Mouse (Mus musculus) CH12.LX (cell line): ENCODE data around the gene Fam171a1. TPM values are rescaled to one million over a fixed set of nuclear protein-coding genes. Genes with fewer than 3 reads are reported as not detected.

Source experiments
- DNase-seq: peaks from one replicate; pipeline ENCODE4 v3.0.0-alpha.2; 2013; ENCODE audit errors: extremely low read depth
- H3K27ac ChIP-seq: 2 replicates; pipeline ENCODE4 v1.5.1; 2012; ENCODE audit warnings: low read depth, mild to moderate bottlenecking, control low read depth, moderate library complexity; ENCODE audit not compliant: insufficient read depth
- H3K27me3 ChIP-seq: replicated peaks from 2 replicates; pipeline ENCODE3; 2012; ENCODE audit warnings: inconsistent platforms
- H3K36me3 ChIP-seq, 2 experiments: replicated peaks in 1 of 2; 2 replicates each; pipeline versions ENCODE3 to v1.6.1; 2012; ENCODE audit warnings: inconsistent platforms in 1 of 2, low read length in 1 of 2, mild to moderate bottlenecking in 1 of 2, mixed read lengths in 1 of 2, moderate library complexity in 1 of 2; ENCODE audit not compliant: control insufficient read depth in 1 of 2, insufficient read depth in 1 of 2
- H3K4me1 ChIP-seq, 2 experiments: 2 replicates each; pipeline ENCODE4 v1.6.1; 2012; ENCODE audit warnings: inconsistent platforms in 1 of 2, moderate library complexity in 1 of 2; ENCODE audit not compliant: insufficient read depth in 2 of 2, control insufficient read depth in 1 of 2
- H3K4me2 ChIP-seq: 2 replicates; pipeline ENCODE4 v1.6.1; 2012; ENCODE audit warnings: low read depth, mild to moderate bottlenecking, control low read depth; ENCODE audit not compliant: poor library complexity, insufficient read depth, severe bottlenecking
- H3K4me3 ChIP-seq, 3 experiments: fragments of 150-350 bp in 1 of 3; sonication (generic) in 1 of 3; replicated peaks in 1 of 3; 2 replicates each; pipeline versions ENCODE3 to v1.5.1; 2011 to 2012; ENCODE audit warnings: low read depth in 2 of 3, low read length in 2 of 3, mild to moderate bottlenecking in 2 of 3, moderate library complexity in 2 of 3, control low read depth in 1 of 3, improper control_type of control experiment in 1 of 3, inconsistent platforms in 1 of 3, mixed read lengths in 1 of 3; ENCODE audit not compliant: poor library complexity in 1 of 3
- H3K79me2 ChIP-seq: replicated peaks from 2 replicates; pipeline ENCODE4 v1.6.1; 2012; ENCODE audit warnings: mild to moderate bottlenecking, moderate library complexity; ENCODE audit not compliant: control insufficient read depth, poor library complexity, insufficient read depth, severe bottlenecking; ENCODE audit errors: extremely low read depth
- H3K9ac ChIP-seq: 2 replicates; pipeline ENCODE4 v1.6.1; 2012; ENCODE audit warnings: low read depth, mild to moderate bottlenecking, control low read depth, moderate library complexity; ENCODE audit not compliant: insufficient read depth
- H3K9me3 ChIP-seq: replicated peaks from 2 replicates; pipeline ENCODE3; 2012; ENCODE audit warnings: low read length, inconsistent platforms, mixed read lengths
- CHD1 ChIP-seq: IDR thresholded peaks from 2 replicates; pipeline ENCODE4 v1.6.1; 2012; ENCODE audit warnings: low read depth, low read length, improper control_type of control experiment, inconsistent platforms
- CTCF ChIP-seq, 2 experiments: IDR thresholded peaks in 1 of 2; conservative IDR thresholded peaks in 1 of 2; 2 replicates each; pipeline ENCODE4 v1.5.1; 2011 to 2012; ENCODE audit warnings: low read depth in 2 of 2, low read length in 2 of 2, improper control_type of control experiment in 1 of 2, inconsistent platforms in 1 of 2, mild to moderate bottlenecking in 1 of 2, moderate library complexity in 1 of 2
- E2F4 ChIP-seq: IDR thresholded peaks from 2 replicates; pipeline ENCODE4 v1.6.1; 2011; ENCODE audit warnings: low read depth, low read length, improper control_type of control experiment; ENCODE audit not compliant: insufficient replicate concordance
- EP300 ChIP-seq: IDR thresholded peaks from 2 replicates; pipeline ENCODE4 v1.6.1; 2011; ENCODE audit warnings: low read length, improper control_type of control experiment
- MAFK ChIP-seq: IDR thresholded peaks from 2 replicates; pipeline ENCODE4 v1.6.1; 2011; ENCODE audit warnings: low read length, improper control_type of control experiment; ENCODE audit not compliant: insufficient replicate concordance
- MAX ChIP-seq: IDR thresholded peaks from 2 replicates; pipeline ENCODE4 v1.6.1; 2011; ENCODE audit warnings: low read length, improper control_type of control experiment
- MAZ ChIP-seq: IDR thresholded peaks from 2 replicates; pipeline ENCODE4 v1.6.1; 2012; ENCODE audit warnings: low read depth, mild to moderate bottlenecking, inconsistent platforms, low read length, improper control_type of control experiment, moderate library complexity
- MEF2A ChIP-seq: IDR thresholded peaks from 2 replicates; pipeline ENCODE4 v1.6.1; 2014; ENCODE audit warnings: low read depth, mild to moderate bottlenecking, inconsistent platforms, low read length, improper control_type of control experiment, borderline replicate concordance
- NRF1 ChIP-seq: IDR thresholded peaks from 2 replicates; pipeline ENCODE4 v1.6.1; 2014; ENCODE audit warnings: low read depth, mild to moderate bottlenecking, inconsistent platforms, low read length, improper control_type of control experiment, moderate library complexity
- POLR2A ChIP-seq: IDR thresholded peaks from 2 replicates; pipeline ENCODE4 v1.6.1; 2011; ENCODE audit warnings: low read depth, mild to moderate bottlenecking, improper control_type of control experiment, low read length
- POLR2AphosphoS2 ChIP-seq: IDR thresholded peaks from 2 replicates; pipeline ENCODE4 v1.6.1; 2011; ENCODE audit warnings: low read depth, low read length, improper control_type of control experiment
- RAD21 ChIP-seq: IDR thresholded peaks from 2 replicates; pipeline ENCODE4 v1.6.1; 2011; ENCODE audit warnings: low read depth, mild to moderate bottlenecking, low read length, improper control_type of control experiment, moderate library complexity
- SMC3 ChIP-seq: IDR thresholded peaks from 2 replicates; pipeline ENCODE4 v1.6.1; 2011; ENCODE audit warnings: low read depth, low read length, improper control_type of control experiment
- TBP ChIP-seq: conservative IDR thresholded peaks from 2 replicates; pipeline ENCODE4 v1.6.1; 2011; ENCODE audit warnings: low read depth, low read length, improper control_type of control experiment
- UBTF ChIP-seq: IDR thresholded peaks from 2 replicates; pipeline ENCODE4 v1.6.1; 2012; ENCODE audit warnings: low read depth, mild to moderate bottlenecking, inconsistent platforms, low read length, improper control_type of control experiment, moderate library complexity
- USF2 ChIP-seq: conservative IDR thresholded peaks from 2 replicates; pipeline ENCODE4 v1.6.1; 2011; ENCODE audit warnings: low read depth, low read length, improper control_type of control experiment
- ZC3H11A ChIP-seq: IDR thresholded peaks from 2 replicates; pipeline ENCODE4 v1.6.1; 2012; ENCODE audit warnings: low read depth, mild to moderate bottlenecking, inconsistent platforms, low read length, improper control_type of control experiment
- ZKSCAN1 ChIP-seq: IDR thresholded peaks from 2 replicates; pipeline ENCODE4 v1.6.1; 2012; ENCODE audit warnings: low read depth, inconsistent platforms, low read length, improper control_type of control experiment, borderline replicate concordance
- dilution Hi-C: fragments of 300-500 bp; cut with MboI; formaldehyde crosslinking; loops from 2 replicates; pipeline ENCODE4 v1.14.3; 2020; ENCODE audit warnings: low sequenced_read_pairs; ENCODE audit not compliant: extremely low pct_unique_long_range_greater_than_20kb, extremely low pct_ligation_motif_present
- in situ Hi-C: fragments of 300-500 bp; cut with MboI; formaldehyde crosslinking; loops from 3 replicates; pipeline ENCODE4 v1.14.3; 2019; ENCODE audit warnings: low sequenced_read_pairs, low pct_ligation_motif_present, low pct_unique_long_range_greater_than_20kb, mixed read lengths
- polyA plus RNA-seq: library from polyadenylated mRNA; unstranded; fragments of >175 nt; gene quantifications from 2 replicates; pipeline ENCODE4 v1.2.1, GENCODE M21; 2012; ENCODE audit warnings: low read depth; ENCODE audit not compliant: insufficient read length
- total RNA-seq, 2 experiments: library from RNA; depleted of rRNA; stranded (reverse); fragments of 300-350 nt in 1 of 2; fragments of >200 nt in 1 of 2; gene quantifications; 2 replicates each; pipeline ENCODE4 v1.2.3; 2012 to 2014

Fam171a1 gene
- total and polyA plus RNA-seq, 3 experiments: 0.59 to 3.2 (median 1.8) TPM

DNA sequence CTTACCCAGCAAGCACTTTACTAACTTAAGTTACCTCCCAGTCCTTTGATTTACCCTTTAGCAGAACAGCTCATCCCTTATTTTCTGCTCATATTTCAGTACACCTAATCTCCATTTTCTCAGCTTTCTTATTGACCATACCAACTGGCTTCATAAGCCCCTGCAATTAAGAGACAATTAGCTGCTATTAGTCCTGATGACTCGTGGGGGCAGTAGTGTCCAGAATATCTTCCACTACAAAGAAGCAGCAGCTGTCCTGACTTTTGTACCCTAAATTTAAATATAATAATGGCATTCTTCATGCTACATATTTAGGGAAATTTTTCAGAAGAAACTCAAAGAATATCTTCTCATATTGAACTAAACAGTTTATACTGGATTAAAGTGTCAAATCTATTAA lies 24.8 kb upstream of the Fam171a1 start:
- Histone ChIP-seq H3K4me3 (no peak overlapping the region), H3K36me3 (no peaks in the 10 kb centered on the region), H3K27me3 (no peaks in the 10 kb centered on the region), H3K9ac (no peak overlapping the region), H3K9me3 (no peaks in the 10 kb centered on the region), H3K4me2 (no peak overlapping the region), H3K27ac (no peak overlapping the region), H3K79me2 (no peaks in the 10 kb centered on the region)
- dilution Hi-C loops: no loop called here
- peak; percentile 19 for DNase-seq
- in situ Hi-C loops: no loop called here
- TF ChIP-seq USF2 (no peak), CHD1 (no peak), UBTF (no peak), ZKSCAN1 (no peak), CTCF (conservative IDR thresholded peaks at IDR 0.05 in 1 of 2, IDR thresholded peaks at IDR 0.05 in 1 of 2; ENCODE audit: low read depth in 2 of 2, low read length in 2 of 2) (peak in 1 of 2 experiments; percentile 58; a peak in 2 of 4 replicates), SMC3 (no peak; the same call in 1 of the 2 replicates), RAD21 (peak; percentile 57), NRF1 (no peak), MAZ (no peak), EP300 (no peak), E2F4 (no peak), TBP (no peak), MAX (no peak), ZC3H11A (no peak), MAFK (no peak)
- TF ChIP-seq, all 38 proteins: peak for 2
- no peaks in the 10 kb centered on the region for H3K4me1 ChIP-seq

DNA sequence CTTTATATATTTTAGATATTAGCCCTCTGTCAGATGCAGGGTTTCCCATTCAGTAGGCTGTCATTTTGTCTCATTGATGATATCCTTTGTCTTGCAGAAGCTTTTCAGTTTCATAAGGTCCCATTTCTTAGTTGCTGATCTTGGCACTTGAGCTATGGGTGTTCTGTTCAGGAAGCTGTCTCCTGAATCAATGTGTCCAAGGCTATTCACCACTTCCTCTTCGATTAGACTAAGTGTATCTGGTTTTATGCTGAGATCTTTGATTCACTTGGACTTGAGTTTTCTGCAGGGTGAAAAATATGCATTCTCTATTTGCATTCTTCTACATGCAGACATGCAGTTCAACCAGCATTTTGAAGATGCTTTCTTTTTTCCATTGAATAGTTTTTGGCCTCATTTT lies 17.9 kb upstream of the Fam171a1 start:
- Histone ChIP-seq H3K9me3 (no peaks in the 10 kb centered on the region), H3K4me3 (no peak overlapping the region), H3K4me2 (no peak overlapping the region), H3K27me3 (no peaks in the 10 kb centered on the region), H3K36me3 (no peaks in the 10 kb centered on the region), H3K79me2 (no peaks in the 10 kb centered on the region), H3K9ac (no peak overlapping the region), H3K4me1 (no peaks in the 10 kb centered on the region), H3K27ac (no peak overlapping the region)
- in situ Hi-C loops (no loop called here), dilution Hi-C loops (no loop called here)
- DNase-seq: no peak
- TF ChIP-seq POLR2A: no peak
- no peak for TF ChIP-seq SMC3
- no peak for TF ChIP-seq EP300
- no peak for TF ChIP-seq UBTF
- TF ChIP-seq MEF2A: no peak
- no peak for TF ChIP-seq POLR2AphosphoS2
